Mouse (Mus musculus) kidney, adult 2 months (tissue): ENCODE data around the gene Cped1. TPM values are rescaled to one million over a fixed set of nuclear protein-coding genes. Genes with fewer than 3 reads are reported as not detected.

ENCODE experiments used
- DNase-seq: peaks from one replicate; pipeline ENCODE4 v3.0.0; 2021
- H3K27ac ChIP-seq: fragments of 200-500 bp; 2 replicates; pipeline ENCODE4 v1.5.1; 2012; ENCODE audit warnings: low read depth, low read length, control low read depth, inconsistent platforms; ENCODE audit not compliant: insufficient read depth
- H3K27me3 ChIP-seq: fragments of 200-500 bp; replicated peaks from 2 replicates; pipeline ENCODE4 v1.6.1; 2012; ENCODE audit warnings: mild to moderate bottlenecking, moderate library complexity, low read length, inconsistent platforms; ENCODE audit not compliant: control insufficient read depth, insufficient read depth
- H3K36me3 ChIP-seq: fragments of 200-500 bp; 2 replicates; pipeline ENCODE4 v1.6.1; 2012; ENCODE audit warnings: mild to moderate bottlenecking, moderate library complexity, low read length, inconsistent platforms; ENCODE audit not compliant: control insufficient read depth, insufficient read depth
- H3K4me1 ChIP-seq: fragments of 200-500 bp; 2 replicates; pipeline ENCODE4 v1.6.1; 2011; ENCODE audit warnings: low read length; ENCODE audit not compliant: control insufficient read depth, insufficient read depth
- H3K4me3 ChIP-seq: fragments of 200-500 bp; 2 replicates; pipeline ENCODE4 v1.5.1; 2011; ENCODE audit warnings: mild to moderate bottlenecking, low read depth, low read length, control low read depth; ENCODE audit not compliant: insufficient read depth
- CTCF ChIP-seq: fragments of 200-500 bp; conservative IDR thresholded peaks from 2 replicates; pipeline ENCODE4 v1.5.1; 2011; ENCODE audit warnings: low read depth, mild to moderate bottlenecking, control low read depth, low read length, moderate library complexity, mixed read lengths; ENCODE audit not compliant: insufficient read depth, insufficient read length
- POLR2A ChIP-seq: fragments of 200-500 bp; IDR thresholded peaks from one replicate; pipeline ENCODE4 v1.6.1; 2011; ENCODE audit warnings: low read depth, low read length, control low read depth
- WGBS: fragments of 180-500 bp; shearing (Covaris S2); methylation state at CpG from one replicate; pipeline ENCODE4 v1.1.7; 2018; 5-methylcytosine and 5-hydroxymethylcytosine counted together
- polyA plus RNA-seq: library from polyadenylated mRNA; depleted of rRNA; stranded (reverse); fragments of >200 nt; gene quantifications from 2 replicates; pipeline ENCODE4 v1.2.3, GENCODE M21; 2012

Gene Cped1
- polyA plus RNA-seq, 1 experiment, result 6.2 TPM

GRCm38 (mm10) chr6:22198603-22199002 lies 212.9 kb downstream of the Cped1 start:
- H3K27me3 ChIP-seq, result no peaks in the 10 kb centered on the region
- H3K36me3 ChIP-seq, result no peaks in the 10 kb centered on the region
- 59% methylated on average over 3 of the region's 3 CpGs for WGBS
- no peak for DNase-seq
- H3K27ac ChIP-seq, result no peak overlapping the region
- H3K4me1 ChIP-seq, result no peaks in the 10 kb centered on the region
- no peak for TF ChIP-seq POLR2A
- TF ChIP-seq CTCF, result no peak
- H3K4me3 ChIP-seq, result no peak overlapping the region

GRCm38 (mm10) chr6:22199473-22199872 lies 213.8 kb downstream of the Cped1 start:
- H3K4me3 ChIP-seq, result no peak overlapping the region
- no peaks in the 10 kb centered on the region for H3K4me1 ChIP-seq
- DNase-seq, result no peak
- TF ChIP-seq POLR2A, result no peak
- no peak for TF ChIP-seq CTCF
- H3K36me3 ChIP-seq, result no peaks in the 10 kb centered on the region
- 87% methylated on average over 2 of the region's 2 CpGs for WGBS
- no peaks in the 10 kb centered on the region for H3K27me3 ChIP-seq
- H3K27ac ChIP-seq, result no peak overlapping the region

- 91% methylated on average over 3 of the region's 3 CpGs for WGBS
- H3K36me3 ChIP-seq, result no peaks in the 10 kb centered on the region
- no peaks in the 10 kb centered on the region for H3K27me3 ChIP-seq
- no peaks in the 10 kb centered on the region for H3K4me1 ChIP-seq
- DNase-seq, result no peak
- no peak overlapping the region for H3K4me3 ChIP-seq
- H3K27ac ChIP-seq, result no peak overlapping the region
- no peak for TF ChIP-seq POLR2A
- TF ChIP-seq CTCF, result no peak
These were observed 214.4 kb downstream of the Cped1 start for GRCm38 (mm10) chr6:22200133-22200532.

GRCm38 (mm10) chr6:22201879-22202278 lies 216.2 kb downstream of the Cped1 start:
- H3K36me3 ChIP-seq, result no peaks in the 10 kb centered on the region
- H3K27ac ChIP-seq, result no peak overlapping the region
- DNase-seq, result no peak
- TF ChIP-seq CTCF, result no peak
- no peak for TF ChIP-seq POLR2A
- H3K4me3 ChIP-seq, result no peak overlapping the region
- H3K4me1 ChIP-seq, result no peaks in the 10 kb centered on the region
- no peaks in the 10 kb centered on the region for H3K27me3 ChIP-seq
- 86% methylated on average over 3 of the region's 3 CpGs for WGBS

- no peak for DNase-seq
- 37% methylated on average over 12 of the region's 12 CpGs for WGBS
- H3K27ac ChIP-seq, result no peak overlapping the region
These were observed 219.5 kb downstream of the Cped1 start for GRCm38 (mm10) chr6:22205030-22205750.

GRCm38 (mm10) chr6:22205751-22206121 lies 220.0 kb downstream of the Cped1 start:
- Histone ChIP-seq H3K27ac (no peak overlapping the region), H3K4me1 (no peaks in the 10 kb centered on the region), H3K36me3 (no peaks in the 10 kb centered on the region), H3K27me3 (no peaks in the 10 kb centered on the region), H3K4me3 (no peak overlapping the region)
- no peak for TF ChIP-seq POLR2A
- TF ChIP-seq CTCF, result no peak
- no peak for DNase-seq
- WGBS, result 40% methylated on average over 7 of the region's 7 CpGs

More at GRCm38 (mm10) chr6:22205030-22205750, 219.5 kb downstream of the Cped1 start:
- TF ChIP-seq POLR2A, result no peak
- TF ChIP-seq CTCF, result no peak
- H3K27me3 ChIP-seq, result no peaks in the 10 kb centered on the region
- no peaks in the 10 kb centered on the region for H3K4me1 ChIP-seq
- H3K36me3 ChIP-seq, result no peaks in the 10 kb centered on the region
- H3K4me3 ChIP-seq, result no peak overlapping the region

GRCm38 (mm10) chr6:22206179-22206578 lies 220.5 kb downstream of the Cped1 start:
- no peaks in the 10 kb centered on the region for H3K36me3 ChIP-seq
- no peaks in the 10 kb centered on the region for H3K27me3 ChIP-seq
- no peak for DNase-seq
- WGBS, result 61% methylated on average over 14 of the region's 14 CpGs
- H3K27ac ChIP-seq, result no peak overlapping the region
- H3K4me1 ChIP-seq, result no peaks in the 10 kb centered on the region
- TF ChIP-seq CTCF (no peak), POLR2A (no peak)
- H3K4me3 ChIP-seq, result no peak overlapping the region
